Mouse (Mus musculus) lung, postnatal 0 days (tissue): ENCODE measurements around the gene Ppp3ca. TPM values are rescaled to one million over a fixed set of nuclear protein-coding genes. Genes with fewer than 3 reads are reported as not detected.
A peak's percentile ranks its signal among the peaks of the same experiment; 100 is the strongest.

Experiments used
- ATAC-seq: fragments of 200-750 bp; cut with Nextera tagmentation; 2 replicates; pipeline ENCODE4 v1.8.0; 2017; ENCODE audit warnings: moderate library complexity
- DNase-seq: peaks from one replicate; pipeline ENCODE4 v3.0.0-alpha.2; 2016; ENCODE audit warnings: low spot score
- H3K27ac ChIP-seq: fragments of 300-500 bp; sonication (generic); 2 replicates; pipeline ENCODE4 v1.5.1; 2014; ENCODE audit warnings: antibody characterized with exemption, mild to moderate bottlenecking, low read length, mixed read lengths
- H3K27me3 ChIP-seq: fragments of 300-500 bp; sonication (generic); replicated peaks from 2 replicates; pipeline ENCODE4 v1.6.1; 2014; ENCODE audit warnings: low read length, mixed read lengths; ENCODE audit not compliant: insufficient read depth
- H3K36me3 ChIP-seq: fragments of 300-500 bp; sonication (generic); 2 replicates; pipeline ENCODE4 v1.6.1; 2014; ENCODE audit warnings: low read length, mixed read lengths; ENCODE audit not compliant: insufficient read depth
- H3K4me1 ChIP-seq: fragments of 300-500 bp; sonication (generic); 2 replicates; pipeline ENCODE4 v1.6.1; 2014; ENCODE audit warnings: antibody characterized with exemption, low read depth, low read length, mixed read lengths; ENCODE audit not compliant: insufficient read depth
- H3K4me2 ChIP-seq: fragments of 300-500 bp; sonication (generic); replicated peaks from 2 replicates; pipeline ENCODE4 v1.6.1; 2014; ENCODE audit warnings: low read depth, mild to moderate bottlenecking, low read length, moderate library complexity, mixed read lengths
- H3K4me3 ChIP-seq: fragments of 300-500 bp; sonication (generic); 2 replicates; pipeline ENCODE4 v1.5.1; 2014; ENCODE audit warnings: low read depth, low read length
- H3K9ac ChIP-seq: fragments of 300-500 bp; sonication (generic); replicated peaks from 2 replicates; pipeline ENCODE4 v1.6.1; 2014; ENCODE audit warnings: low read depth, mild to moderate bottlenecking
- H3K9me3 ChIP-seq: fragments of 300-500 bp; sonication (generic); 2 replicates; pipeline ENCODE4 v1.6.1; 2016; ENCODE audit warnings: low read length, mixed read lengths
- CTCF ChIP-seq: IDR thresholded peaks from 2 replicates; pipeline ENCODE4 v1.5.1; 2016; ENCODE audit warnings: antibody characterized with exemption, mild to moderate bottlenecking
- EP300 ChIP-seq: IDR thresholded peaks from 2 replicates; pipeline ENCODE4 v1.6.1; 2016; ENCODE audit warnings: antibody characterized with exemption, mild to moderate bottlenecking, control low read depth
- WGBS: fragments of 180-500 bp; shearing (Covaris S2); extraction: QIAGEN DNeasy Blood & Tissue Kit; methylation state at CpG from one replicate; pipeline ENCODE4 v1.1.7; 2014; 5-methylcytosine and 5-hydroxymethylcytosine counted together
- polyA plus RNA-seq: library from polyadenylated mRNA; unstranded; fragments of >200 nt; fragmentation: Nextera tagmentation; extraction: Ambion mirVana; gene quantifications from 2 replicates; pipeline ENCODE4 v1.2.1, GENCODE M21; 2015

Gene Ppp3ca
- polyA plus RNA-seq, 1 experiment from 2014 or later: 105 TPM

DNA sequence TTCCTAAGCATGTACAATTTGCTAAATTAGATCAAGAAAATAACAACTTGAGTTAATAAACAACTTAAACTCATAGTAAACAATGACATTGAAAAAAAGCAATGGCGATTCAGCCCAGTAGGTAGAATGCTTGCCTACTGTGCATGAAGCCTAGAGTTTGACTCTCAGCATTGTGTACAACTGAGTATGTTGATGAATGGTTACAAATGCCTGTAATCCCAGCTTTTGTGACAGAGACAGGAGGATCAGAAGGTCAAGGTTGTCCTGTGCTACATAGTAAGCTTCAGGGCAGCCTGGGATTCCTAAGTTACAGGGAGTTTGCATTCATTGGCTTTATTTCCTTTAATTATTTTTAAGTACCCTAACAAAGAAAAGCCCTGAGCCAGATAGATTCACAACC is 4.8 kb upstream of the Ppp3ca start:
- H3K27ac ChIP-seq: no peak overlapping the region
- DNase-seq (no peak), ATAC-seq (no peak)
- H3K9ac ChIP-seq: no peak overlapping the region
- H3K27me3 ChIP-seq: no peaks in the 10 kb centered on the region
- H3K9me3 ChIP-seq: no peaks in the 10 kb centered on the region
- peaks cover 3% of the 10 kb centered on the region; the same call in 1 of the 2 replicates for H3K4me1 ChIP-seq
- WGBS: 92% methylated on average over 1 of the region's 1 CpGs
- H3K4me3 ChIP-seq: no peak overlapping the region
- no peaks in the 10 kb centered on the region for H3K36me3 ChIP-seq
- H3K4me2 ChIP-seq: no peak overlapping the region
- TF ChIP-seq EP300 (no peak), CTCF (no peak)

DNA sequence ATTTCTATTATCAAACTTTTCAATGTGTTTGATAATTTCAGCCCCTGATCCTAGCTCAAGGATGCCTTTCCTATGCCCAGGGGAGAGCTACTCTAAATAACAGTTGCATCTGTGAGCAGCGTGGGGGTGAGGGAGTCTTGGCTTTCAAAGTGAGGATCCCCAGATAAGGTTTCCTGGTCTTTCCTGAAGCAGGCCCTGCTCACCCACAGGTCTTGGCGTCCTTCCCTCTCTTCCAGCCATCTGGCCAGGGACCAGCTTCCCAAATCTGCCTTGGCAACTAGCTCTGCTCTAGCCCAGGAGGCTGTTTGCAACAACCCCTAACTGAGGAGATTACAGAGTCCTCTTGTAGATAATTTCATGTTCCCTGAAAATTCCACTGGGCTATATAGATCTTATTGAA is 1.9 kb upstream of the Ppp3ca start:
- WGBS: 41% methylated on average over 2 of the region's 2 CpGs
- H3K27ac ChIP-seq: no peak overlapping the region
- H3K9me3 ChIP-seq: no peaks in the 10 kb centered on the region
- H3K36me3 ChIP-seq: no peaks in the 10 kb centered on the region
- no peaks in the 10 kb centered on the region for H3K27me3 ChIP-seq
- TF ChIP-seq EP300 (no peak), CTCF (no peak)
- no peak overlapping the region for H3K4me3 ChIP-seq
- ATAC-seq: no peak
- DNase-seq: no peak
- peaks cover 3% of the 10 kb centered on the region; the same call in 1 of the 2 replicates for H3K4me1 ChIP-seq
- no peak overlapping the region for H3K9ac ChIP-seq
- H3K4me2 ChIP-seq: no peak overlapping the region

DNA sequence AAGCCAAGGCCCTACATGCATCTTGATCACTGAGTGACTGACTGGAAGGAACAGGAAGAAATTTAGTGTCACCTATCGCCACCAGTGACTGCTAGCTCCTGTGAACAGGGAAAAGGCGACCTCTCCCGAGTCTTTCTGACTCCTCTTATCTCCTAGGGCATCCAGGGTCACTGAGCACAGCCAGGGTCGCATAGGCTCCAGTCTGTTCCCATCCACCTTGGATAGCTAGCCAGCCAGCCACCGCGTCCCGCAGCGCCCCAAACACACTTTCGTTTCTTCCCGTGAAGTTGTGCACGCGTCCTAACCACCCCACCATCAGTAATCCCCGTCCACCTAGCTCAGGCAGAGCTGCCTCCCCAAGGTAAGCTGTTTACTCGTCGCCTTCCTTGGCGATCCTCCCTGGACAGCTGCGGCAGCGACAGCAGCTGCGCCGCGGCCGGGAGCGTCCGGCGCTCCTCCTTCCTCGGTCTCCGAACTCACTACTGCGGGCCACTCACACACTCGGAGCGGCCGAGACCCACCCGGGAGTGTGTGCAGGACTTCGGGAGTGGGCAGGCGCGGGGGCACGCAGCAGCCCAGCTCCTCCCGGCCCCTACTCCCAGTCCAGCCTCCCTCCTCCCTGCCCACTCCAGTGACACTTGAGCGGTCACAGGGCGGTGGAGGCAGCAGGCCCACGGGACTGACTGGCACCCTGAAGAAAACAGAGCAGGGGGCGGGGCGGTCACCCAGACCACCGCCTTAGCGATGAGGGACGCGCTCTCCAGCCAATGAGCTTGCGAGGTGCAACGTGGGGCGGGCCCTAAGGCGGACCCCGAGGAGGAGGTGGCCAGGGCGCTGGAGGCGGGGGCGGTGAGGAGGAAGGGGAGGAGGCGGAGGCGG is 454 bp upstream of the Ppp3ca start:
- no peaks in the 10 kb centered on the region for H3K36me3 ChIP-seq
- H3K4me3 ChIP-seq: peak overlapping the region; percentile 92
- H3K4me1 ChIP-seq: peaks cover 6% of the 10 kb centered on the region; the same call in 1 of the 2 replicates
- 2% methylated on average over 52 of the region's 56 CpGs for WGBS
- H3K9ac ChIP-seq: peak overlapping the region; percentile 81
- ATAC-seq (peak; percentile 97), DNase-seq (peak; percentile 99)
- H3K27ac ChIP-seq: peak overlapping the region; percentile 97
- no peaks in the 10 kb centered on the region for H3K27me3 ChIP-seq
- peak overlapping the region; percentile 80 for H3K4me2 ChIP-seq
- H3K9me3 ChIP-seq: no peaks in the 10 kb centered on the region
- TF ChIP-seq CTCF: peak; percentile 6; the same call in 1 of the 2 replicates
- no peak for TF ChIP-seq EP300

DNA sequence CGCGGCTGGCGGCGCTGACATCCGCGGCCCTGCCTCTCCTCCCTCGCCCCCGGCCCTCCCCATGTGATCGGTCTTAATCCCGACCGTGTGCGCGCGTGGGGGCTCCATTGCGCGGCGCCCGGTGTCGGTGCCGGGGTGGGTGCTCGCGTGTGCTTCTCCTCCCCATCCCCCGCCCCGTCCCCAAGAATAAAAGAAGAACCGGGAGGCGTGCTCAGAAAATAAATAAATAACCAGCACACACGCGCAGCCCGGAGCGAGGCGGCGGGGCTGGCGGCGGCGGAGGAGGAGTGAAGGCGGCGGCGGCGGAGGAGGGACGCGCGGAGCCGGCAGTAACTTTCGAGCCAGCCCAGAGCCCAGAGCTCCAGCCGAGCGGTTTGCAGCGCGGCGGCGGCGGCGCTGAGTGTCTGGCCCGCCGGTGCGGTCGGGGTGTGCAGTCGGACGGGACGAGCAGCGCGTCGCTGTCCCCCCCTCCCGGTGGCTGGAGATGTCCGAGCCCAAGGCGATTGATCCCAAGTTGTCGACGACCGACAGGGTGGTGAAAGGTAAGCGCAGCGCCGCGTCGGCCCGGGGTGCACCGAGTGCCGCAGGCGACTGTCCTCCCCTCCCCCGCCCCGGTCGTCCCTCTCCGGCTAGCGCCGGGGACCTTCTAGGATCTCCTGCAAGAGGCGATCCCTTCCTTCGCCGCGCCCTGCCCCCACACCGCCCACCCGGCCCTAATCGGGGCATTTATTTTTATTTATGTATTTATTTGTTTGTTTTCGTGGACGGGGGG is 622 bp downstream of the Ppp3ca start:
- Histone ChIP-seq H3K4me3 (peak overlapping the region; percentile 92), H3K36me3 (no peaks in the 10 kb centered on the region), H3K4me1 (peaks cover 6% of the 10 kb centered on the region; the same call in 1 of the 2 replicates), H3K4me2 (peak overlapping the region; percentile 80), H3K9me3 (no peaks in the 10 kb centered on the region), H3K9ac (peak overlapping the region; percentile 82), H3K27ac (peak overlapping the region; percentile 96), H3K27me3 (no peaks in the 10 kb centered on the region)
- ATAC-seq: peak; percentile 29
- TF ChIP-seq CTCF (peak; percentile 41), EP300 (no peak)
- DNase-seq: peak; percentile 78
- 1% methylated on average over 75 of the region's 92 CpGs for WGBS

DNA sequence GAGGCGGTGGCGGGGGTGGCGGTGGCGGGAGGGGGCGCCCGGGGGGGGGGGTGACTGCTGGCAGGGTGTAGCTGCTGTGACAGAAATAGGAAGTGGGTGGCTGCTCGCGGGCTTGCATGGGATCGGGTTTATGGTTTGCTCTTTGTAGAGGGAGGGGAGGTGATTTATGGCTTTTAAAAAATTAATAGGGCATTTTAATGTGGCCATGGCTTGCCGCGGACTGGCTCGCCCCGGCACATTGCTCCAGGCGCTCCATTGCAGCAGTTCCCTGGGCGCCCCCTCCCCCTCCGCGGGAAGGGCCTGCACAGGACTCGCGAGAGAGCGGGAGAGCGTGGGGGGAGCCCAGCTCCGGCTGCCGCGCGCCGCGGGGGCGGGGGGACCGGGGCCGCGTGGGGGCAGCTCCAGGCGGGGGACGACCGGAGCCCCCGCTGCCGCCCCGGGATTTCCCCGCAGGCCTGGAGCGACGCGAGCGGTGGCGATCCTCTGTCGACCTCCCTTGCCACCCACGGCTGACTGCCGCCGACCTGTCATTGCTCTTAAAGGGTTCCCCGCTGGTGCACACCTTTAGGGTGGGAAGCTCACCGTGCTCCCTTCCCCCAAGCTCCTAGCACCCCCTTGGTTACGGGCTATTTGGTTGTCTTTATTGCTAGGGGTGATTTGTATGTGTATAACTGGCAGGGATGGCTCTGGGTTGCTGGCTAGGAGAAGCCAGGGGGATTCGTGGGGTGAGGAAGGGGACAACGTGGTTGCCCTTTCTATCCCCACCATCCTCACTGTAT is 1.4 kb downstream of the Ppp3ca start:
- TF ChIP-seq EP300: no peak
- Histone ChIP-seq H3K9me3 (no peaks in the 10 kb centered on the region), H3K4me3 (peak overlapping the region; percentile 92), H3K27me3 (no peaks in the 10 kb centered on the region), H3K9ac (peak overlapping the region; percentile 82), H3K36me3 (no peaks in the 10 kb centered on the region), H3K4me2 (peak overlapping the region; percentile 80), H3K27ac (peak overlapping the region; percentile 96), H3K4me1 (peaks cover 6% of the 10 kb centered on the region; the same call in 1 of the 2 replicates)
- peak; percentile 18; the same call in 1 of the 2 replicates for ATAC-seq
- 1% methylated on average over 21 of the region's 52 CpGs for WGBS
- DNase-seq: peak; percentile 88

DNA sequence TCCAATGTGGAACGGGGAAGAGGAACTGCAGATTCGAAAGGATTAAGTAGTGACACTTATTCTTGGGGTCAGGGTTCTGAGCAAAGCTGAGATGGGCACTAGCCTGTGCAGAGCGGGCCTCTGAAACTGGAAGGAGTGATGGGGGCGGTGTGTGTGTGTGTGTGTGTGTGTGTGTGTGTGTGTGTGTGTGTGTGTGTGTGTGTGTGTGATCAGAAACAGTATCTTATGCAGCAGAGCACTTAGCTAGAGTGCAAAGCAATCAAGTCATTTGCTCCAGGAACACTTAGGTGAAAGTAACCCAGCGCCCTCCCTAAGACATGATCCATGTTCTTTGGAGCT is 2.0 kb downstream of the Ppp3ca start:
- WGBS: 7% methylated on average over 4 of the region's 5 CpGs
- no peaks in the 10 kb centered on the region for H3K36me3 ChIP-seq
- no peaks in the 10 kb centered on the region for H3K27me3 ChIP-seq
- peak overlapping the region; percentile 92 for H3K4me3 ChIP-seq
- DNase-seq (peak; percentile 43), ATAC-seq (no peak)
- H3K9ac ChIP-seq: peak overlapping the region; percentile 82
- TF ChIP-seq EP300: no peak
- no peak for TF ChIP-seq CTCF
- peak overlapping the region; percentile 80 for H3K4me2 ChIP-seq
- H3K27ac ChIP-seq: peak overlapping the region; percentile 96
- no peaks in the 10 kb centered on the region for H3K9me3 ChIP-seq
- peaks cover 6% of the 10 kb centered on the region; the same call in 1 of the 2 replicates for H3K4me1 ChIP-seq
